Mouse (Mus musculus) adrenal gland, adult 8-10 months (tissue): ENCODE data around the gene Zfp354c. TPM values are rescaled to one million over a fixed set of nuclear protein-coding genes. Genes with fewer than 3 reads are reported as not detected.

Experiments
- total RNA-seq, 4 experiments: library from RNA; stranded (reverse); gene quantifications; 2 replicates each; pipeline ENCODE4 v1.2.4; 2022

Gene Zfp354c
- total RNA-seq, 4 experiments from 2014 or later = 5.7 to 9.9 (median 7.6) TPM

Other genes starting within 250 kb of the Zfp354c start
- 1 to 10 TPM; 4.2 to 9.7 (median 5.4) TPM for gene Adamts2, start 225.6 kb downstream of the Zfp354c start, total RNA-seq
- 1 to 10 TPM; 1.0 to 1.5 (median 1.2) TPM for gene Zfp879, start 13.8 kb upstream of the Zfp354c start, total RNA-seq
- not detected for gene Grm6, start 23.0 kb upstream of the Zfp354c start, total RNA-seq
- 1 to 10 TPM; 4.0 to 6.1 (median 4.8) TPM for gene Zfp454, start 59.9 kb upstream of the Zfp354c start, total RNA-seq
- 10 to 100 TPM in 3 of 4 experiments, 1 to 10 TPM in 1; 9.4 to 12.8 (median 11.0) TPM for gene Zfp2, start 88.4 kb upstream of the Zfp354c start, total RNA-seq
- gene Zfp354b, start 103.9 kb upstream of the Zfp354c start, total RNA-seq = 1 to 10 TPM; 1.7 to 4.7 (median 3.3) TPM
- not detected for gene 4933414I15Rik, start 116.0 kb upstream of the Zfp354c start, total RNA-seq
- not detected for gene Prop1, start 126.0 kb upstream of the Zfp354c start, total RNA-seq
- gene Olfr1378, start 138.8 kb upstream of the Zfp354c start, total RNA-seq = not detected
- not detected for gene Olfr1377, start 154.2 kb upstream of the Zfp354c start, total RNA-seq
- not detected for gene Olfr51, start 175.9 kb upstream of the Zfp354c start, total RNA-seq
- gene Olfr54, start 186.5 kb upstream of the Zfp354c start, total RNA-seq = under 1 TPM; 0.15 to 0.91 (median 0.39) TPM
- not detected for gene Olfr1375, start 220.4 kb upstream of the Zfp354c start, total RNA-seq
- gene Zfp354a, start 231.5 kb upstream of the Zfp354c start, total RNA-seq = 10 to 100 TPM in 2 of 4 experiments, 1 to 10 TPM in 2; 5.7 to 12.4 (median 9.7) TPM